Mouse (Mus musculus) heart, postnatal 0 days (tissue): ENCODE measurements around the gene Clmp. TPM values are rescaled to one million over a fixed set of nuclear protein-coding genes. Genes with fewer than 3 reads are reported as not detected.

Experiments
- ATAC-seq: fragments of 200-750 bp; cut with Nextera tagmentation; 2 replicates; pipeline ENCODE4 v1.8.0; 2017; ENCODE audit warnings: low read depth, moderate number of reproducible peaks, moderate library complexity; ENCODE audit not compliant: insufficient read depth
- DNase-seq: peaks from one replicate; pipeline ENCODE4 v3.0.0-alpha.2; 2016; ENCODE audit warnings: low spot score
- H3K27ac ChIP-seq: fragments of 300-500 bp; sonication (generic); 2 replicates; pipeline ENCODE4 v1.5.1; 2014; ENCODE audit warnings: low read depth, mild to moderate bottlenecking
- H3K27me3 ChIP-seq: fragments of 300-500 bp; sonication (generic); 2 replicates; pipeline ENCODE4 v1.6.1; 2014; ENCODE audit warnings: low read length, mixed read lengths; ENCODE audit not compliant: control insufficient read depth, insufficient read depth
- H3K36me3 ChIP-seq: fragments of 300-500 bp; sonication (generic); replicated peaks from 2 replicates; pipeline ENCODE4 v1.6.1; 2014; ENCODE audit warnings: low read length, mixed read lengths; ENCODE audit not compliant: control insufficient read depth, insufficient read depth
- H3K4me1 ChIP-seq: fragments of 300-500 bp; sonication (generic); 2 replicates; pipeline ENCODE4 v1.6.1; 2014; ENCODE audit warnings: antibody characterized with exemption; ENCODE audit not compliant: control insufficient read depth, insufficient read depth
- H3K4me2 ChIP-seq: fragments of 300-500 bp; sonication (generic); 2 replicates; pipeline ENCODE4 v1.6.1; 2014; ENCODE audit warnings: low read depth, mild to moderate bottlenecking, low read length, moderate library complexity
- H3K4me3 ChIP-seq: fragments of 300-500 bp; sonication (generic); 2 replicates; pipeline ENCODE4 v1.5.1; 2014; ENCODE audit warnings: low read depth, low read length
- H3K9ac ChIP-seq: fragments of 300-500 bp; sonication (generic); replicated peaks from 2 replicates; pipeline ENCODE4 v1.6.1; 2014; ENCODE audit warnings: low read depth, low read length, mixed read lengths
- H3K9me3 ChIP-seq: fragments of 300-500 bp; sonication (generic); replicated peaks from 2 replicates; pipeline ENCODE4 v1.6.1; 2016; ENCODE audit warnings: low read length; ENCODE audit not compliant: control insufficient read depth
- CTCF ChIP-seq: IDR thresholded peaks from 2 replicates; pipeline ENCODE4 v1.5.1; 2016; ENCODE audit warnings: antibody characterized with exemption, control low read depth, low read depth
- EP300 ChIP-seq: IDR thresholded peaks from 2 replicates; pipeline ENCODE4 v1.6.1; 2016; ENCODE audit warnings: antibody characterized with exemption, low read depth
- WGBS: fragments of 180-500 bp; shearing (Covaris S2); extraction: QIAGEN DNeasy Blood & Tissue Kit; methylation state at CpG from one replicate; pipeline ENCODE4 v1.1.7; 2014; 5-methylcytosine and 5-hydroxymethylcytosine counted together
- polyA plus RNA-seq: library from polyadenylated mRNA; unstranded; fragments of >200 nt; fragmentation: Nextera tagmentation; extraction: Ambion mirVana; gene quantifications from 2 replicates; pipeline ENCODE4 v1.2.1, GENCODE M21; 2015
- total RNA-seq: library from RNA; depleted of rRNA; stranded (reverse); fragments of >200 nt; gene quantifications from 2 replicates; pipeline ENCODE4 v1.2.3, GENCODE M21; 2014; ENCODE audit warnings: low replicate concordance

Gene Clmp
- total and polyA plus RNA-seq, 2 experiments from 2014 or later = 2.5 to 4.7 TPM

- Histone ChIP-seq H3K36me3 (no peaks in the 10 kb centered on the region), H3K4me1 (no peaks in the 10 kb centered on the region), H3K27me3 (no peaks in the 10 kb centered on the region), H3K9ac (no peak overlapping the region), H3K4me3 (no peak overlapping the region), H3K9me3 (no peaks in the 10 kb centered on the region), H3K27ac (no peak overlapping the region), H3K4me2 (no peak overlapping the region)
- no peak for ATAC-seq
- TF ChIP-seq EP300 (no peak), CTCF (no peak)
- no peak for DNase-seq
- 90% methylated on average over 6 of the region's 6 CpGs for WGBS
These were observed 76.6 kb downstream of the Clmp start for GRCm38 (mm10) chr9:40762354-40762753.

DNA sequence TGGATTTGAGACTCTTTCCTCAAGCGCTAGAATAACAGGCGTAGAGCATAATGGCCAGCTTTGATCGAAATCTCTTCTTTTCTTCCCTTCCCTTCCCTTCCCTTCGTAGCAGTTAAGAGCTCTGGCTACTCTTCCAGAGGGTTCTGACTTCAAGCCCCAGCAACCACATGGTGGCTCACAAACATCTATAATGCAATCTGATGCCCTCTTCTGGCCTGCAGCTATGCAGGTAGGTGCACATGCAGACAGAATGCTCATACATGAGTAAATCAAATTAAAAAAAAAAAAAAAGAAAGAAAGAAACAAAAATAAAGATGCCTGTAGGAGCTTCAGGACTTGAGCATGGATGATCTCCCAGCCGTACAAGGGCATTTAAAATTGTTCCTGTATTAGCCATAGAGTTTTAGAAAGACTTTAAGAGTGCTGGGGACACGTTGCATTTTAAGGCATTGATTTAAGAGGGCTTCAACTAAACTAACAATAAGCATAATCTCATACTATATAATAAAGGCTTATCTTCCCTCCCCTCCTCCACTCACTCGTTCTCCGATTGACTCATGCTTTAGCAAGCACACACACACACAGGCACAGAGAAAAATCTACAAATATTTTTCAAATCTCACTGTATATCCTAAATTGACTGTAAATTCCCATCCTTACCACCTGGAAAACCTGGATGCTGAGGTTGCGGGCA is 79.3 kb downstream of the Clmp start:
- 75% methylated on average over 8 of the region's 9 CpGs for WGBS
- TF ChIP-seq CTCF = peak; percentile 30
- no peak for TF ChIP-seq EP300
- Histone ChIP-seq H3K4me3 (no peak overlapping the region), H3K9me3 (no peaks in the 10 kb centered on the region), H3K4me1 (no peaks in the 10 kb centered on the region), H3K9ac (no peak overlapping the region), H3K27ac (no peak overlapping the region), H3K4me2 (0 out of 2 replicates have a peak overlapping the region, but pooled peaks have one; percentile 0), H3K27me3 (no peaks in the 10 kb centered on the region), H3K36me3 (no peaks in the 10 kb centered on the region)
- ATAC-seq = no peak
- DNase-seq = no peak

DNA sequence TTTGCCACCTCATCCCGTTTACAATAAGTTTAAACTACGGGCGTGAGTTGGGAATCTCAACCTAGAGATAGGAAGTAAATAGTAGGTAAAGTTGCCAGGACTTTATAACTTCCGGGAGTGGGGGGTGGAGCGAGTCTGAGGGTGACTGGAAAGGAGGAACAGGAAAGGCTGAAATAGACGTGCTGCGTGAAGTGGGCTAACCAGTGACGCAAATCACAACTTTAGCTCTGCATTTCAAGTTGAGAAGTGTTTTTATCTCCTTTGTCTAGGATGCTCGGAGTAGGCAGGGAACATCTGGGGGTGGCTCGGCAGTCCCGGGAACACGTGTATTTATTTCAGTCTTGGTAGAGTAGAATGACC is 79.8 kb downstream of the Clmp start:
- no peak overlapping the region for H3K27ac ChIP-seq
- TF ChIP-seq CTCF (no peak), EP300 (no peak)
- no peak overlapping the region for H3K4me3 ChIP-seq
- ATAC-seq (peak; percentile 11; the same call in 1 of the 2 replicates), DNase-seq (peak; percentile 63)
- no peaks in the 10 kb centered on the region for H3K9me3 ChIP-seq
- H3K27me3 ChIP-seq = no peaks in the 10 kb centered on the region
- H3K36me3 ChIP-seq = no peaks in the 10 kb centered on the region
- H3K4me2 ChIP-seq = 0 out of 2 replicates have a peak overlapping the region, but pooled peaks have one; percentile 0
- H3K4me1 ChIP-seq = no peaks in the 10 kb centered on the region
- WGBS = 30% methylated on average over 12 of the region's 12 CpGs
- no peak overlapping the region for H3K9ac ChIP-seq

GRCm38 (mm10) chr9:40766058-40766605 is 80.4 kb downstream of the Clmp start:
- no peak overlapping the region for H3K4me3 ChIP-seq
- TF ChIP-seq CTCF = no peak
- no peak for TF ChIP-seq EP300
- H3K9me3 ChIP-seq = no peaks in the 10 kb centered on the region
- H3K27ac ChIP-seq = no peak overlapping the region
- H3K4me1 ChIP-seq = no peaks in the 10 kb centered on the region
- H3K36me3 ChIP-seq = no peaks in the 10 kb centered on the region
- no peak for DNase-seq
- H3K27me3 ChIP-seq = no peaks in the 10 kb centered on the region
- no peak for ATAC-seq
- no peak overlapping the region for H3K4me2 ChIP-seq
- 75% methylated on average over 7 of the region's 7 CpGs for WGBS
- no peak overlapping the region for H3K9ac ChIP-seq

GRCm38 (mm10) chr9:40767946-40768345 is 82.2 kb downstream of the Clmp start:
- no peaks in the 10 kb centered on the region for H3K4me1 ChIP-seq
- no peaks in the 10 kb centered on the region for H3K27me3 ChIP-seq
- no peak for DNase-seq
- no peak overlapping the region for H3K9ac ChIP-seq
- H3K4me2 ChIP-seq = no peak overlapping the region
- H3K9me3 ChIP-seq = no peaks in the 10 kb centered on the region
- no peak for ATAC-seq
- H3K4me3 ChIP-seq = no peak overlapping the region
- no peak for TF ChIP-seq EP300
- no peak for TF ChIP-seq CTCF
- no peaks in the 10 kb centered on the region for H3K36me3 ChIP-seq
- 74% methylated on average over 4 of the region's 4 CpGs for WGBS
- H3K27ac ChIP-seq = no peak overlapping the region
